Mouse (Mus musculus): ENCODE measurements at regions not wholly inside any gene's neighbourhood (a gene's known extent, or its start where the extent isn't known, plus 50 kb on each side); places are given as distances from the start of the nearest gene placed in this dataset.

GRCm38 (mm10) chr13:102307983-102308382 is 385.4 kb upstream of the Cd180 start:
- ATAC-seq (ENCODE audit: extremely low read depth, insufficient number of reproducible peaks, low FRiP score, poor library complexity, severe bottlenecking), result no peak

- no peak for ATAC-seq (ENCODE audit: extremely low read depth, insufficient number of reproducible peaks, low FRiP score, poor library complexity, severe bottlenecking)
These were observed 381.3 kb upstream of the Cd180 start for GRCm38 (mm10) chr13:102312096-102312495.

- ATAC-seq (ENCODE audit: extremely low read depth, insufficient number of reproducible peaks, low FRiP score, poor library complexity, severe bottlenecking), result no peak
These were observed 377.3 kb upstream of the Cd180 start for GRCm38 (mm10) chr13:102315921-102316692.

GRCm38 (mm10) chr13:102318891-102319404 is 374.4 kb upstream of the Cd180 start:
- no peak for ATAC-seq (ENCODE audit: extremely low read depth, insufficient number of reproducible peaks, low FRiP score, poor library complexity, severe bottlenecking)

- no peak for ATAC-seq (ENCODE audit: extremely low read depth, insufficient number of reproducible peaks, low FRiP score, poor library complexity, severe bottlenecking)
These were observed 373.9 kb upstream of the Cd180 start for GRCm38 (mm10) chr13:102319453-102319852.

- no peak for ATAC-seq (ENCODE audit: extremely low read depth, insufficient number of reproducible peaks, low FRiP score, poor library complexity, severe bottlenecking)
These were observed 369.5 kb upstream of the Cd180 start for GRCm38 (mm10) chr13:102323876-102324275.

GRCm38 (mm10) chr13:102326003-102326402 is 367.4 kb upstream of the Cd180 start:
- ATAC-seq (ENCODE audit: extremely low read depth, insufficient number of reproducible peaks, low FRiP score, poor library complexity, severe bottlenecking), result no peak

GRCm38 (mm10) chr13:102326544-102326943 is 366.8 kb upstream of the Cd180 start:
- no peak for ATAC-seq (ENCODE audit: extremely low read depth, insufficient number of reproducible peaks, low FRiP score, poor library complexity, severe bottlenecking)

- no peak for ATAC-seq (ENCODE audit: extremely low read depth, insufficient number of reproducible peaks, low FRiP score, poor library complexity, severe bottlenecking)
These were observed 359.7 kb upstream of the Cd180 start for GRCm38 (mm10) chr13:102333667-102334066.

- no peak for ATAC-seq (ENCODE audit: extremely low read depth, insufficient number of reproducible peaks, low FRiP score, poor library complexity, severe bottlenecking)
These were observed 359.2 kb upstream of the Cd180 start for GRCm38 (mm10) chr13:102334131-102334534.

- no peak for ATAC-seq (ENCODE audit: extremely low read depth, insufficient number of reproducible peaks, low FRiP score, poor library complexity, severe bottlenecking)
These were observed 350.1 kb upstream of the Cd180 start for GRCm38 (mm10) chr13:102343236-102343635.

- no peak for ATAC-seq (ENCODE audit: extremely low read depth, insufficient number of reproducible peaks, low FRiP score, poor library complexity, severe bottlenecking)
These were observed 348.6 kb upstream of the Cd180 start for GRCm38 (mm10) chr13:102344606-102345269.

- ATAC-seq (ENCODE audit: extremely low read depth, insufficient number of reproducible peaks, low FRiP score, poor library complexity, severe bottlenecking), result no peak
These were observed 343.9 kb upstream of the Cd180 start for GRCm38 (mm10) chr13:102349493-102349892.

- ATAC-seq (ENCODE audit: extremely low read depth, insufficient number of reproducible peaks, low FRiP score, poor library complexity, severe bottlenecking), result no peak
These were observed 341.1 kb upstream of the Cd180 start for GRCm38 (mm10) chr13:102352073-102352854.

- no peak for ATAC-seq (ENCODE audit: extremely low read depth, insufficient number of reproducible peaks, low FRiP score, poor library complexity, severe bottlenecking)
These were observed 337.8 kb upstream of the Cd180 start for GRCm38 (mm10) chr13:102355569-102355968.

- no peak for ATAC-seq (ENCODE audit: extremely low read depth, insufficient number of reproducible peaks, low FRiP score, poor library complexity, severe bottlenecking)
These were observed 320.8 kb upstream of the Cd180 start for GRCm38 (mm10) chr13:102372451-102373082.

- ATAC-seq (ENCODE audit: extremely low read depth, insufficient number of reproducible peaks, low FRiP score, poor library complexity, severe bottlenecking), result no peak
These were observed 312.7 kb upstream of the Cd180 start for GRCm38 (mm10) chr13:102380667-102381066.

GRCm38 (mm10) chr13:102391911-102392310 is 301.4 kb upstream of the Cd180 start:
- ATAC-seq (ENCODE audit: extremely low read depth, insufficient number of reproducible peaks, low FRiP score, poor library complexity, severe bottlenecking), result no peak
